Mouse (Mus musculus) limb, embryonic 14.5 days (tissue): ENCODE data around the gene Hoxb5. TPM values are rescaled to one million over a fixed set of nuclear protein-coding genes. Genes with fewer than 3 reads are reported as not detected.

Source experiments
- ATAC-seq: fragments of 200-750 bp; cut with Nextera tagmentation; 2 replicates; pipeline ENCODE4 v1.8.0; 2017; ENCODE audit warnings: low read depth, moderate number of reproducible peaks, moderate TSS enrichment; ENCODE audit not compliant: low FRiP score
- DNase-seq: peaks from one replicate; pipeline ENCODE4 v3.0.0-alpha.2; 2015; ENCODE audit warnings: low spot score
- H3K27ac ChIP-seq: fragments of 300-500 bp; sonication (generic); replicated peaks from 2 replicates; pipeline ENCODE4 v1.5.1; 2014; ENCODE audit warnings: low read depth, mild to moderate bottlenecking, low read length, moderate library complexity, mixed read lengths
- H3K27me3 ChIP-seq: fragments of 300-500 bp; sonication (generic); 2 replicates; pipeline ENCODE4 v1.6.1; 2014; ENCODE audit warnings: low read length, mixed read lengths; ENCODE audit not compliant: control insufficient read depth, insufficient read depth
- H3K36me3 ChIP-seq: fragments of 300-500 bp; sonication (generic); 2 replicates; pipeline ENCODE4 v1.6.1; 2014; ENCODE audit warnings: mild to moderate bottlenecking, low read length, moderate library complexity, mixed read lengths; ENCODE audit not compliant: control insufficient read depth, insufficient read depth
- H3K4me1 ChIP-seq: fragments of 300-500 bp; sonication (generic); 2 replicates; pipeline ENCODE4 v1.6.1; 2014; ENCODE audit warnings: antibody characterized with exemption, low read length, mixed read lengths; ENCODE audit not compliant: control insufficient read depth, insufficient read depth
- H3K4me2 ChIP-seq: fragments of 300-500 bp; sonication (generic); replicated peaks from 2 replicates; pipeline ENCODE4 v1.6.1; 2014; ENCODE audit warnings: low read depth, mild to moderate bottlenecking, low read length, moderate library complexity; ENCODE audit not compliant: severe bottlenecking
- H3K4me3 ChIP-seq: fragments of 300-500 bp; sonication (generic); replicated peaks from 2 replicates; pipeline ENCODE4 v1.5.1; 2014; ENCODE audit warnings: low read length
- H3K9ac ChIP-seq: fragments of 300-500 bp; sonication (generic); 2 replicates; pipeline ENCODE4 v1.6.1; 2014; ENCODE audit warnings: mild to moderate bottlenecking, low read depth, low read length, moderate library complexity; ENCODE audit not compliant: severe bottlenecking
- H3K9me3 ChIP-seq: fragments of 300-500 bp; sonication (generic); 2 replicates; pipeline ENCODE4 v1.6.1; 2016; ENCODE audit warnings: low read length; ENCODE audit not compliant: control insufficient read depth
- POLR2A ChIP-seq: fragments of 200-500 bp; IDR thresholded peaks from 2 replicates; pipeline ENCODE4 v1.8.0; 2012; ENCODE audit warnings: inconsistent platforms, mild to moderate bottlenecking, moderate library complexity, borderline replicate concordance; ENCODE audit not compliant: insufficient read depth, insufficient read length; ENCODE audit errors: extremely low read depth
- WGBS: fragments of 180-500 bp; shearing (Covaris S2); extraction: QIAGEN DNeasy Blood & Tissue Kit; methylation state at CpG from one replicate; pipeline ENCODE4 v1.1.7; 2014; 5-methylcytosine and 5-hydroxymethylcytosine counted together
- polyA plus RNA-seq, 2 experiments: library from polyadenylated mRNA; depleted of rRNA in 1 of 2; stranded (reverse) in 1 of 2; unstranded in 1 of 2; fragments of >200 nt; fragmentation: Nextera tagmentation in 1 of 2; extraction: Ambion mirVana in 1 of 2; gene quantifications; 2 replicates each; pipeline versions ENCODE4 v1.2.1 to v1.2.3; 2012 to 2014

Hoxb5 gene
- polyA plus RNA-seq, 2 experiments, result 0.85 to 1.8 TPM

DNA sequence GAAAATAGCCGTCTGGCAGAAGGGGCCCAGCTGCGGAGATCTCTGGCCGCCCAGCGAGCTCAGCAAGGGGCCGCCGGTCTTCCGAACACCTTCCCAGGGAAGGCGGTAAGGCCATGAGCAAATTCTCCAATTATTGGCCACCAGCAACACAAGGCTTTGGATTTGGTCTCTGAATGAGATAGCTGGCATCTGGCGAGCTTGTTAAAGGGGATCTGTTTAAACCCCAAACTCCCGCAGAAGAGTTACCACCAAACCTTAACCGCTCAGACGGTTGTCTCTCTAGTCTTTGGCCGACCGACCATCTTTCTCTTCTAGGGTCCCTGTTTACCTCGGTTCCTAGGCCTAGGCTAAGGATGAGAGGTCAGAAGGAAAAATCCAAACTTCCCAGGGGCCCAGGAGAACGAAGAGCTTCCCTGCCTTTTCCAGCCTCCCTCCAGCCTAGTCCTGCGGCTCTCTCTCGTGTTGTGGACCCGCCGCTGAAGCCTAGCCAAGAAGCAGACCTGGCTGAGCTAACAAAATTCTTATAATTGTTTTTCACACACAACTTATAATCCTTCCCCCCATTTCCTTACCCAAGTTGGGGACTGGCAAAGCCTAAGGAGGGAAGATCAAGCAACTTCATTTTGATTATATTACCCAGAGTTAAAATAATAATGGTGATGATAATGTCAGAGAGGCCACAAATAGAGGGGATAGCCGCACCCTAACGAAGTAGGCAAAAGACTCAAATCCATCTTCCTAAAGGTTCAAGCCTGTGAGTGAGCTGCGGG is 570 bp upstream of the Hoxb5 start:
- Histone ChIP-seq H3K27ac (no peak overlapping the region), H3K36me3 (no peaks in the 10 kb centered on the region), H3K4me1 (0 out of 2 replicates have a peak, but pooled peaks cover 3% of the 10 kb centered on the region), H3K4me3 (no peak overlapping the region), H3K4me2 (no peak overlapping the region), H3K27me3 (peaks cover 100% of the 10 kb centered on the region), H3K9me3 (no peaks in the 10 kb centered on the region), H3K9ac (no peak overlapping the region)
- no peak for TF ChIP-seq POLR2A
- WGBS, result 11% methylated on average over 23 of the region's 23 CpGs
- DNase-seq (no peak), ATAC-seq (no peak)

DNA sequence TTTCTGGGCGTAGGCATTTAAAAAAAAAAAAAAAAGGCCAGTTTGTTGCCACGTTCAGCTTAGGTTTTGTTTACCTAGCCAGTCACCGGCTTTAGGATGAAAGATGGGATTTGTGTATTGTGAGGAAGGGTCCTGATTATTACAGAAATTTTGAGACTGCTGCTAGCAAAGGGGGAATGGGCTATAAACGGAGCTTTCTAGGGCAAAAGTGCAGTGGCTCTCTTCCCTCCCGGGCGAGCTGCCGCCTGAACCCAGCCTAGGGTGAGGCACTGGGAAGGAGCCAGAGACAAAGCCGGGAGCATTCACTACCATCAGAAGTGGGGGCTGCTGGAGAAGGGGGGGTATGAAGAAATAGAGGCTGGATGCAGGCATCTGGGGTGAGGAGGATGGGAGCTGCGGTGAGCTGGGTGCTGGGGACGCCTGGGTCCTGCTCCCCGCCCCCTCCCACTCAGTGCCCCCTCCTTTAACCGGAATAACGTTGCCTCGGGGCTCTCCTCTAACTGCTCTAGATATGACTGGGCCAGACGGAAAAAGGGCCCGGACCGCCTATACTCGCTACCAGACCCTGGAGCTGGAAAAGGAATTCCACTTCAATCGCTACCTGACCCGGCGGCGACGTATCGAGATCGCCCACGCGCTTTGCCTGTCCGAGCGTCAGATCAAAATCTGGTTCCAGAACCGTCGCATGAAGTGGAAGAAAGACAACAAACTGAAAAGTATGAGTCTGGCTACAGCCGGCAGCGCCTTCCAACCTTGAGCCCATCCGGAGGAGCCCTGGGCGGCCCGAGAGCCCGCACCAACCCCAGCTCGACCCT is 1.5 kb downstream of the Hoxb5 start:
- 0 out of 2 replicates have a peak, but pooled peaks cover 3% of the 10 kb centered on the region for H3K4me1 ChIP-seq
- 0 out of 2 replicates have a peak overlapping the region, but pooled peaks have one; percentile 6 for H3K4me2 ChIP-seq
- no peaks in the 10 kb centered on the region for H3K36me3 ChIP-seq
- no peak overlapping the region for H3K9ac ChIP-seq
- no peak overlapping the region for H3K4me3 ChIP-seq
- peaks cover 100% of the 10 kb centered on the region for H3K27me3 ChIP-seq
- no peak for DNase-seq
- 3% methylated on average over 38 of the region's 38 CpGs for WGBS
- no peak for TF ChIP-seq POLR2A
- no peaks in the 10 kb centered on the region for H3K9me3 ChIP-seq
- no peak overlapping the region for H3K27ac ChIP-seq
- ATAC-seq, result no peak

DNA sequence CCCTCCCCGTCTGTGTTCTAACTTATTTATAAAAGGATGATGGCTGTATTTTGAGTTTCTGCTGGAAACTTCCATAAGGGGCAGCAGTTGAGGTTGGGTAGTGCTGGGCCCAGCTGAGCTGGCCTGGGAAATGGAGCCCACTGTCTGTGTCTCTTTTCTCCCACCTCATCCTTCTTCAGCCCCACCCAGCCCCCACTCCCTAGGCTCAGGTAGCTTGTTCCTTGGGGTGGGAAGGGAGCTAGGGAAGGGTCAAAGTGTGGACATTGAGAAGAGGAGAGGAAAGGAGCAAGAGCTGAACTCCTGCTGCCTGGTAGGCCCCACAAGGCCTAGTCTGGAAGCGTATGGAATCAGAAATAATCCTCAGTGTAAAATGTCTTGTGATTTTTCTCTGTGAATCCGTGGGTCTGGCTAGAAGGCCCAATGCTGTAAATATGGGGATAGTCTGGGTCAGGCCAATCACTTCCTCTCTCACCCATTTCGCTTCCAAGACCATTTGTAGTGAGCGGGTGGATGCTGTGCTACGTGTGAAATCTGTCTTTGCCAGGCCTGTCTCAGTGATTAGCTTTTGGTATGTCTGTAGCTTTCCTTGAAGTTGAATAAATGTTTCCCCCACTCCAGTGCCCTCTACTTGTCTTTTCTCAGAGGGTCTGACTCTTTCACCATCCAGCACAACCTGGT is 2.5 kb downstream of the Hoxb5 start:
- H3K27me3 ChIP-seq, result peaks cover 100% of the 10 kb centered on the region
- H3K4me3 ChIP-seq, result no peak overlapping the region
- H3K36me3 ChIP-seq, result no peaks in the 10 kb centered on the region
- H3K4me2 ChIP-seq, result no peak overlapping the region
- H3K9ac ChIP-seq, result no peak overlapping the region
- DNase-seq (no peak), ATAC-seq (no peak)
- 0 out of 2 replicates have a peak, but pooled peaks cover 3% of the 10 kb centered on the region for H3K4me1 ChIP-seq
- no peak overlapping the region for H3K27ac ChIP-seq
- no peak for TF ChIP-seq POLR2A
- WGBS, result 42% methylated on average over 6 of the region's 6 CpGs
- H3K9me3 ChIP-seq, result no peaks in the 10 kb centered on the region

DNA sequence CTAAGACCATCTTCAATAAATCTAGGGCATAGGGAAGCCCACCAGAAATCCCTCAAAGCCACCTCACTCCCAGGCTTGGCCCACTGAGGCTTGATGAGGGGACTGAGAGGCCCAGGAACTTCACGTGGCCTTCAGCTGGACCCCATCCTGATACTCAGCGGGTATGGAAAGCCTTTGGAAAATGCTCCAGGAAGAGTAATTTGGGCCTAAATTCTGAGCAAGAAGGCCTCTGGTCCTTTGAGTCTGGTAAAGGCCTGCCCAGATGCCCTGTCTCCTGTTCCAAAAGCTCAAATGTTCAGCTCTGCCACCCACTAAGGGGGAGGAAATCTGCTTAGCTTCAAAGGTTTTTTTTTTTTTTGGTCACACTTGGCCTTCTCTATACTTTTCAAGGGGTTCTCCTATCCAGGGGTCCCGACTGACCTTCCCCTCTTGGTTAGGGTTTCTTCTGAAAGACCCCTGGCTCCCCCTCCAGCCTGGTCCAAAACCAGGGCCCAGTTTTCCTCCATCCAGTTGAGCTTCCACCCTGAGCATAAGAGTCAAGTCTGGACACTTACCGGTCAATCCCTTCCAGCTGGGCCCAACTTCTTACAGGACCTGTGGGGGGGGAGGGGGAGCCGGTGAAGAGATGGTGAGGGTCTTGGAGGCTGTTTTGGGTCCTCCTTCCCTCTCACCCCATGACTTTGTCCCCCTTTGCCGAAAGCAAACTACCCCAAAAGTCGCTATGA is 3.2 kb downstream of the Hoxb5 start:
- H3K4me2 ChIP-seq, result no peak overlapping the region

More for the DNA sequence above, 3.2 kb downstream of the Hoxb5 start:
- Histone ChIP-seq H3K27ac (no peak overlapping the region), H3K4me3 (no peak overlapping the region), H3K27me3 (peaks cover 100% of the 10 kb centered on the region), H3K9me3 (no peaks in the 10 kb centered on the region), H3K9ac (no peak overlapping the region), H3K4me1 (0 out of 2 replicates have a peak, but pooled peaks cover 3% of the 10 kb centered on the region), H3K36me3 (no peaks in the 10 kb centered on the region)
- 15% methylated on average over 7 of the region's 7 CpGs for WGBS
- DNase-seq, result no peak
- ATAC-seq, result no peak
- no peak for TF ChIP-seq POLR2A
